Mouse (Mus musculus) stomach, postnatal 0 days (tissue): ENCODE measurements around the gene Ngp.
A peak's percentile ranks its signal among the peaks of the same experiment; 100 is the strongest.

Experiments used
- CTCF ChIP-seq: IDR thresholded peaks from 2 replicates; pipeline ENCODE4 v1.5.1; 2016; ENCODE audit warnings: antibody characterized with exemption, low read depth, mild to moderate bottlenecking, moderate library complexity
- EP300 ChIP-seq: optimal IDR thresholded peaks from 2 replicates; pipeline ENCODE3; 2016; ENCODE audit warnings: antibody characterized with exemption

DNA sequence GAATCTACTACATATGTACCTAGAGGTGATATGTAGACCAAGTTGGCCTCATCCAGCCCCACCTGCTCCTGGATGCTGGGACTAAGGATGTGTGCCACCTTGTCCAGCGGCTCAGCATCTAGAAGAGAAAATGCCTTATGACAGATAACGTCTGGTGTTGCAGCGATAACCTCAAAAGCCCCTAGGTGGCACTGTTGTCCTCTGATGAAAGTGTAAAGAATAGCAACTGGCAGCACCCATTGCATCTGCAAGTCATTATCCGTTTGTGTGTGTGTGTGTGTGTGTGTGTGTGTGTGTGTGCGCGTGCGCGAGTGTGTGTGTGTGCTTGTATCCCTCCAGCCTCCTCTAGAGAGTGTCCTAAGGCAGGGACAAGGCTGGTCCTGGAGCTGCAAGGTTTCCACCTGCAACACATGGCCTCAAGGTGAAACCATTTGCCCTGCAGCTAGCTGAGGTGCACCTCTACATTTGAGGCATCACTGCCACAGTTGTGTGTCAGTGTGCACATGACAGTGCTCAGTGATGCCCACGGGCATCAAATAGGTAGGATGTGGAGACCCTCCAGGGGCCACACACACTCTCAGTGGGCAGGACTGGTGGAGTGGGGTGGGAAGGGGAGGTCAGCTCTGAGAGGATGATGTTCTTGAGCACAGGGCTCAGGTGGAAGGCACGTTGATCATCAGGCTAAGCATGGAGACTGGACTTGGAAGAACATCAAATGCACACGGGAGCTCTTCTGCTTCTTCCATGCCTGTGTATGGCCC lies 29.5 kb downstream of the Ngp start:
- TF ChIP-seq CTCF (peak; percentile 93), EP300 (no peak)
